Mouse (Mus musculus) lung, postnatal 0 days (tissue): ENCODE measurements around the gene Snx1. TPM values are rescaled to one million over a fixed set of nuclear protein-coding genes. Genes with fewer than 3 reads are reported as not detected.

Source experiments
- ATAC-seq: fragments of 200-750 bp; cut with Nextera tagmentation; 2 replicates; pipeline ENCODE4 v1.8.0; 2017; ENCODE audit warnings: moderate library complexity
- DNase-seq: peaks from one replicate; pipeline ENCODE4 v3.0.0-alpha.2; 2016; ENCODE audit warnings: low spot score
- H3K27ac ChIP-seq: fragments of 300-500 bp; sonication (generic); 2 replicates; pipeline ENCODE4 v1.5.1; 2014; ENCODE audit warnings: antibody characterized with exemption, mild to moderate bottlenecking, low read length, mixed read lengths
- H3K27me3 ChIP-seq: fragments of 300-500 bp; sonication (generic); replicated peaks from 2 replicates; pipeline ENCODE4 v1.6.1; 2014; ENCODE audit warnings: low read length, mixed read lengths; ENCODE audit not compliant: insufficient read depth
- H3K36me3 ChIP-seq: fragments of 300-500 bp; sonication (generic); 2 replicates; pipeline ENCODE4 v1.6.1; 2014; ENCODE audit warnings: low read length, mixed read lengths; ENCODE audit not compliant: insufficient read depth
- H3K4me1 ChIP-seq: fragments of 300-500 bp; sonication (generic); 2 replicates; pipeline ENCODE4 v1.6.1; 2014; ENCODE audit warnings: antibody characterized with exemption, low read depth, low read length, mixed read lengths; ENCODE audit not compliant: insufficient read depth
- H3K4me2 ChIP-seq: fragments of 300-500 bp; sonication (generic); replicated peaks from 2 replicates; pipeline ENCODE4 v1.6.1; 2014; ENCODE audit warnings: low read depth, mild to moderate bottlenecking, low read length, moderate library complexity, mixed read lengths
- H3K4me3 ChIP-seq: fragments of 300-500 bp; sonication (generic); 2 replicates; pipeline ENCODE4 v1.5.1; 2014; ENCODE audit warnings: low read depth, low read length
- H3K9ac ChIP-seq: fragments of 300-500 bp; sonication (generic); replicated peaks from 2 replicates; pipeline ENCODE4 v1.6.1; 2014; ENCODE audit warnings: low read depth, mild to moderate bottlenecking
- H3K9me3 ChIP-seq: fragments of 300-500 bp; sonication (generic); 2 replicates; pipeline ENCODE4 v1.6.1; 2016; ENCODE audit warnings: low read length, mixed read lengths
- CTCF ChIP-seq: IDR thresholded peaks from 2 replicates; pipeline ENCODE4 v1.5.1; 2016; ENCODE audit warnings: antibody characterized with exemption, mild to moderate bottlenecking
- EP300 ChIP-seq: IDR thresholded peaks from 2 replicates; pipeline ENCODE4 v1.6.1; 2016; ENCODE audit warnings: antibody characterized with exemption, mild to moderate bottlenecking, control low read depth
- WGBS: fragments of 180-500 bp; shearing (Covaris S2); extraction: QIAGEN DNeasy Blood & Tissue Kit; methylation state at CpG from one replicate; pipeline ENCODE4 v1.1.7; 2014; 5-methylcytosine and 5-hydroxymethylcytosine counted together
- polyA plus RNA-seq: library from polyadenylated mRNA; unstranded; fragments of >200 nt; fragmentation: Nextera tagmentation; extraction: Ambion mirVana; gene quantifications from 2 replicates; pipeline ENCODE4 v1.2.1, GENCODE M21; 2015

The Snx1 gene
- polyA plus RNA-seq, 1 experiment from 2014 or later = 108 TPM

- TF ChIP-seq CTCF (no peak), EP300 (no peak)
- H3K4me3 ChIP-seq = no peak overlapping the region
- peak; percentile 62 for ATAC-seq
- no peak overlapping the region for H3K9ac ChIP-seq
- H3K36me3 ChIP-seq = no peaks in the 10 kb centered on the region
- no peaks in the 10 kb centered on the region for H3K4me1 ChIP-seq
- no peak overlapping the region for H3K27ac ChIP-seq
- DNase-seq = peak; percentile 45
- WGBS = 70% methylated on average over 3 of the region's 3 CpGs
- H3K9me3 ChIP-seq = no peaks in the 10 kb centered on the region
- H3K27me3 ChIP-seq = no peaks in the 10 kb centered on the region
- H3K4me2 ChIP-seq = no peak overlapping the region
Observed at GRCm38 (mm10) chr9:66114341-66114740, 12.0 kb downstream of the Snx1 start.

DNA sequence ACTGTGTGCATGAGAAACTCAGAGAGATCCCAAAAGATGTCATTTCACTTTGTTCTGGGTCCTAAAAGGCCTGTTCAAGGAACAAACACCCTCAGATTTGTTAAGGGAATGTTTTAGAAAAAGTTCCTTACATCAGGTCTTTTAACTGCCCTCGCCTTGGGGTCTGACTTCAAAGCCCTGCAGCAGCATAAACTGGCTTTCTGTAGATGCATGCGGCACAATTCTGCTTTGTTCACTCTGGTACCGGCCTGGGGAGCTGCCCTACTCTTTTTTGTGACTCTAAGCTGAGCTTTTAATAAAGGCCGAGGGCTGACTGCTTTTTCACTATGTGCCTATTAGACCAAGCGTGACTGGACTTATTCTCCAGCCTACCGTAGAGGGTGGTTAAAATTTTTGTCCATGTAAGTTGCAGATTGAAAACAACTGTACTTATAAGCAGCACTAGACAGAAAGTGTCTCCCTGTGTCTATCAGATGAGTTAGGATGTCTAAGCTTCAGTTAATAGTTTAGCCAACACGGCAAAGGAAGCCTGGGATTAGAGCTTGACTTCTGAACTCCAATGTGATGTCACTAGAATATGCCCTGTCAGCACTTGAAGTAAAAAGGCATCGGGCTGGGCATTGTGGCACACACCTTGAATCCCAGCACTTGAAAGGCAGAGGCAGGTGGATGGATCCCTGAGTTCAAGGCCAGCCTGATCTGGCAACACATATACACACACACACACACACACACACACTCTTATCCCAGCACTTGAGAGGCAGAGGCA is 15.6 kb downstream of the Snx1 start:
- TF ChIP-seq CTCF = no peak
- TF ChIP-seq EP300 = no peak
- Histone ChIP-seq H3K36me3 (0 out of 2 replicates have a peak, but pooled peaks cover 3% of the 10 kb centered on the region), H3K9ac (no peak overlapping the region), H3K27me3 (no peaks in the 10 kb centered on the region), H3K27ac (no peak overlapping the region), H3K4me1 (no peaks in the 10 kb centered on the region), H3K4me2 (no peak overlapping the region), H3K9me3 (no peaks in the 10 kb centered on the region), H3K4me3 (no peak overlapping the region)
- WGBS = 86% methylated on average over 8 of the region's 8 CpGs
- no peak for ATAC-seq
- DNase-seq = no peak

DNA sequence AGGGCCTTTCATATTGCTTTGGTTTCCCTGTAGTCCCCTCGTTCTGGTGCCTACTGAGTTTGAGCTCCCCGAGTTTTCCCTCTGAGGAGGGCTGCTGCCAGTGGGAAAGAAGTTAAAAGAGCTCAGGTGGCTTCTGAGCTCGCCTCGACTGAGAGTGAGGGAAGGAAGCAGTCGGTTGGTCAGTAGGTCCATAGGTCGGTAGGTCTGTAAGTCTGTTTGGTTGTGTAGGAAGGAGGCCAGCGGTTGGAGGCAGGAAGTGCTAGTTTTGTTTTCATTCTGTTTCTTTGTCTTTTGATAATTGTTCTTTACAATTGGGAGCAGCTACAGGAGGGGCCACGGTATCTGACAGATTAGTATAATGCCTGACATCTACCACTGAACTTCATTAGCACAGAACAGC is 16.3 kb downstream of the Snx1 start:
- 0 out of 2 replicates have a peak, but pooled peaks cover 6% of the 10 kb centered on the region for H3K36me3 ChIP-seq
- H3K27me3 ChIP-seq = no peaks in the 10 kb centered on the region
- H3K4me1 ChIP-seq = no peaks in the 10 kb centered on the region
- no peak for ATAC-seq
- H3K4me2 ChIP-seq = no peak overlapping the region
- WGBS = 59% methylated on average over 8 of the region's 8 CpGs
- H3K4me3 ChIP-seq = no peak overlapping the region
- no peaks in the 10 kb centered on the region for H3K9me3 ChIP-seq
- no peak overlapping the region for H3K9ac ChIP-seq
- DNase-seq = no peak
- TF ChIP-seq CTCF (no peak), EP300 (no peak)
- H3K27ac ChIP-seq = no peak overlapping the region

GRCm38 (mm10) chr9:66109574-66109973 is 16.8 kb downstream of the Snx1 start:
- Histone ChIP-seq H3K36me3 (0 out of 2 replicates have a peak, but pooled peaks cover 7% of the 10 kb centered on the region), H3K4me3 (no peak overlapping the region), H3K27ac (no peak overlapping the region), H3K4me2 (no peak overlapping the region), H3K4me1 (no peaks in the 10 kb centered on the region), H3K9me3 (no peaks in the 10 kb centered on the region), H3K9ac (no peak overlapping the region), H3K27me3 (no peaks in the 10 kb centered on the region)
- TF ChIP-seq CTCF (no peak), EP300 (no peak)
- DNase-seq = no peak
- 96% methylated on average over 1 of the region's 1 CpGs for WGBS
- no peak for ATAC-seq

- no peak overlapping the region for H3K9ac ChIP-seq
- H3K9me3 ChIP-seq = no peaks in the 10 kb centered on the region
- no peak overlapping the region for H3K27ac ChIP-seq
- no peaks in the 10 kb centered on the region for H3K4me1 ChIP-seq
- H3K4me3 ChIP-seq = no peak overlapping the region
- peaks cover 23% of the 10 kb centered on the region for H3K36me3 ChIP-seq
- DNase-seq = no peak
- H3K4me2 ChIP-seq = no peak overlapping the region
- WGBS = 74% methylated on average over 8 of the region's 8 CpGs
- no peaks in the 10 kb centered on the region for H3K27me3 ChIP-seq
- no peak for ATAC-seq
- TF ChIP-seq EP300 (no peak), CTCF (no peak)
Observed at GRCm38 (mm10) chr9:66105168-66105567, 21.2 kb downstream of the Snx1 start.

DNA sequence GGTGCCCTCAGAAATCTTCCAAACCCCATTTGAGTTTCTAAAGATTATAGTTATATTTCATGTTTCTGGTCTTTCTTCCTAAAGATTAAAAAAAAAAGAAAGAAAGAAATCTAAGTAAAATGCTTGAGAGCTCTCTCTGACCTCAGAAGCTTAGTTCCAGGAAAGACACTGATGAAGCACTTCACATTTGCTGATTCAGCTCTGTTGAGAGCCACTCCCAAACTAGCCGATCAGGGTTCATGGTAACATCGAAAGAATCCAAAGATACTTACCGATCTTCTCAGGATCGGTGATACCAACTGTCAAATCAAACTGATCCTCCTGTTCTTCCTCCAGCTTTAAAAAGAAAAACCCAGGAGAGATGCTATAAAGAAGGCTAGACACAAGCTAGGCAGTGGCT is 21.8 kb downstream of the Snx1 start:
- ATAC-seq (no peak), DNase-seq (no peak)
- Histone ChIP-seq H3K4me1 (no peaks in the 10 kb centered on the region), H3K4me2 (no peak overlapping the region), H3K9me3 (no peaks in the 10 kb centered on the region), H3K9ac (no peak overlapping the region), H3K36me3 (peaks cover 28% of the 10 kb centered on the region), H3K27me3 (no peaks in the 10 kb centered on the region), H3K4me3 (no peak overlapping the region), H3K27ac (no peak overlapping the region)
- WGBS = 86% methylated on average over 4 of the region's 4 CpGs
- no peak for TF ChIP-seq CTCF
- TF ChIP-seq EP300 = no peak

GRCm38 (mm10) chr9:66102668-66103067 is 23.7 kb downstream of the Snx1 start:
- Histone ChIP-seq H3K36me3 (peaks cover 25% of the 10 kb centered on the region), H3K4me2 (no peak overlapping the region), H3K4me1 (no peaks in the 10 kb centered on the region), H3K27me3 (no peaks in the 10 kb centered on the region), H3K27ac (no peak overlapping the region), H3K9me3 (no peaks in the 10 kb centered on the region), H3K9ac (no peak overlapping the region), H3K4me3 (no peak overlapping the region)
- DNase-seq (no peak), ATAC-seq (no peak)
- TF ChIP-seq CTCF = no peak
- no peak for TF ChIP-seq EP300
- WGBS = 91% methylated on average over 6 of the region's 6 CpGs
